Mouse (Mus musculus) neural tube, embryonic 15.5 days (tissue): ENCODE measurements around the gene Fam205c. TPM values are rescaled to one million over a fixed set of nuclear protein-coding genes. Genes with fewer than 3 reads are reported as not detected.

Experiments used
- polyA plus RNA-seq: library from polyadenylated mRNA; unstranded; fragments of >200 nt; fragmentation: Nextera tagmentation; extraction: Ambion mirVana; gene quantifications from 2 replicates; pipeline ENCODE4 v1.2.1, GENCODE M21; 2015

Gene Fam205c
- polyA plus RNA-seq, 1 experiment from 2014 or later, result 2.6 TPM

Other genes starting within 250 kb of the Fam205c start
- 0.47 TPM in 1 of 2 replicates, not detected in the other for gene Gm2564, start 244.5 kb downstream of the Fam205c start, polyA plus RNA-seq
- gene Ccl27b, start 219.0 kb downstream of the Fam205c start, polyA plus RNA-seq, result not detected in 2 replicates
- gene Il11ra2, start 212.3 kb downstream of the Fam205c start, polyA plus RNA-seq, result not detected in 2 replicates
- gene 4930578G10Rik, start 138.7 kb downstream of the Fam205c start, polyA plus RNA-seq, result 0.27 and 0.41 TPM in 2 replicates
- gene Ccl19, start 117.7 kb downstream of the Fam205c start, polyA plus RNA-seq, result 0.45 and 1.0 TPM in 2 replicates
- gene Ccl21a, start 100.2 kb downstream of the Fam205c start, polyA plus RNA-seq, result 1.1 and 29.5 TPM in 2 replicates
- gene Fam205a1, start 20.3 kb downstream of the Fam205c start, polyA plus RNA-seq, result 0.08 TPM in 1 of 2 replicates, not detected in the other
- 0.49 and 0.51 TPM in 2 replicates for gene Gm12394, start 17.5 kb downstream of the Fam205c start, polyA plus RNA-seq
- gene Phf24, start 42.4 kb upstream of the Fam205c start, polyA plus RNA-seq, result 40.2 and 46.1 TPM in 2 replicates
- 44.3 and 48.7 TPM in 2 replicates for gene Dnajb5, start 75.6 kb upstream of the Fam205c start, polyA plus RNA-seq
- 0.31 and 0.50 TPM in 2 replicates for gene 1700022I11Rik, start 95.4 kb upstream of the Fam205c start, polyA plus RNA-seq
- gene Vcp, start 126.3 kb upstream of the Fam205c start, polyA plus RNA-seq, result 477 and 496 TPM in 2 replicates
- 21.0 and 22.8 TPM in 2 replicates for gene Fancg, start 136.3 kb upstream of the Fam205c start, polyA plus RNA-seq
- 27.8 and 30.8 TPM in 2 replicates for gene Pigo, start 151.6 kb upstream of the Fam205c start, polyA plus RNA-seq
- 231 and 240 TPM in 2 replicates for gene Stoml2, start 157.5 kb upstream of the Fam205c start, polyA plus RNA-seq
- 27.5 and 28.5 TPM in 2 replicates for gene Fam214b, start 172.0 kb upstream of the Fam205c start, polyA plus RNA-seq
- 11.1 and 12.3 TPM in 2 replicates for gene Unc13b, start 184.7 kb upstream of the Fam205c start, polyA plus RNA-seq